16 mouse cellular contexts compared by ENCODE assay signal in genomic region chr19:53708401-53708800, GRCm38 (mm10). TPM values are rescaled to one million over a fixed set of nuclear protein-coding genes. Genes with fewer than 3 reads are reported as not detected.
A peak's percentile ranks its signal among the peaks of the same experiment; 100 is the strongest.
DNase-seq lines count a peak whose midpoint lies in the region; ATAC-seq and TF ChIP-seq lines count a peak whose summit lies in the region.
"Had no signal": no experiment of that assay in that cellular context is flagged by ENCODE, and none has a peak within 500 bp of the region (broad histone marks: within the 10 kb centered on the region; RNA-seq: fewer than 3 reads in every experiment).

No protein-coding gene starts in this region.

- no peak for ATAC-seq in kidney, embryonic 15.5 days (replicated peaks; ENCODE audit: low FRiP score)
- ATAC-seq in heart, embryonic 15.5 days (replicated peaks; ENCODE audit: insufficient number of reproducible peaks, insufficient read depth, low FRiP score, low read depth): 0 out of 2 replicates have a peak, but pooled peaks have one; percentile 24
- no peak for ATAC-seq in hindbrain, embryonic 13.5 days (ENCODE audit: low FRiP score)
- ATAC-seq: activated CD4-positive, CD25-positive, alpha-beta regulatory T cell, adult 4 months; intestine, postnatal 0 days had no signal

- intact Hi-C loops in heart, adult 2 months (cut with DNase I): no loop called here

- peak; percentile 59; the same call in 1 of the 2 replicates for TF ChIP-seq EP300 in heart, adult 2 months (IDR thresholded peaks at IDR 0.05; ENCODE audit: insufficient read depth, low read depth, low read length)

- H3K4me1 ChIP-seq in kidney, embryonic 15.5 days: peaks cover 25% of the 10 kb centered on the region
- peaks cover 12% of the 10 kb centered on the region for H3K4me1 ChIP-seq in heart, adult 2 months (ENCODE audit: control insufficient read depth, insufficient read depth, low read length)
- peaks cover 73% of the 10 kb centered on the region for H3K4me1 ChIP-seq in heart, embryonic 15.5 days (replicated peaks)
- peaks cover 6% of the 10 kb centered on the region for H3K4me1 ChIP-seq in hindbrain, embryonic 13.5 days (replicated peaks)

- 80% methylated on average over 11 of the region's 11 CpGs for WGBS in kidney, embryonic 15.5 days
- WGBS in heart, adult 2 months: 5% methylated on average over 11 of the region's 11 CpGs
- 24% methylated on average over 11 of the region's 11 CpGs for WGBS in heart, embryonic 15.5 days
- WGBS in hindbrain, embryonic 13.5 days: 73% methylated on average over 11 of the region's 11 CpGs

- no peak for TF ChIP-seq CTCF in heart, adult 2 months (IDR thresholded peaks at IDR 0.05)

- no peaks in the 10 kb centered on the region for H3K27me3 ChIP-seq in kidney, embryonic 15.5 days
- H3K27me3 ChIP-seq in heart, adult 2 months (ENCODE audit: control insufficient read depth, insufficient read depth, low read length): no peaks in the 10 kb centered on the region
- H3K27me3 ChIP-seq in heart, embryonic 15.5 days: no peaks in the 10 kb centered on the region
- H3K27me3 ChIP-seq in hindbrain, embryonic 13.5 days: no peaks in the 10 kb centered on the region
- H3K27me3 ChIP-seq: embryonic facial prominence, embryonic 15.5 days; forebrain, embryonic 12.5 days; hindbrain, embryonic 12.5 days; neural tube, embryonic 13.5 days had no signal

- H3K4me2 ChIP-seq in kidney, embryonic 15.5 days: no peak overlapping the region
- H3K4me2 ChIP-seq in heart, embryonic 15.5 days: peak overlapping the region; percentile 26
- no peak overlapping the region for H3K4me2 ChIP-seq in hindbrain, embryonic 13.5 days
- H3K4me2 ChIP-seq: embryonic facial prominence, embryonic 15.5 days; forebrain, embryonic 12.5 days; hindbrain, embryonic 12.5 days; neural tube, embryonic 13.5 days had no signal

- no peak overlapping the region for H3K27ac ChIP-seq in kidney, embryonic 15.5 days
- H3K27ac ChIP-seq in heart, adult 2 months: peak overlapping the region; percentile 76
- H3K27ac ChIP-seq in heart, embryonic 15.5 days: peak overlapping the region; percentile 85
- H3K27ac ChIP-seq in hindbrain, embryonic 13.5 days: no peak overlapping the region
- H3K27ac ChIP-seq: embryonic facial prominence, embryonic 15.5 days; forebrain, embryonic 12.5 days; hindbrain, embryonic 12.5 days; liver, embryonic 14.5 days; neural tube, embryonic 13.5 days had no signal

- H3K36me3 ChIP-seq in kidney, embryonic 15.5 days: no peaks in the 10 kb centered on the region
- peaks cover 3% of the 10 kb centered on the region; the same call in 1 of the 2 replicates for H3K36me3 ChIP-seq in heart, adult 2 months (ENCODE audit: control insufficient read depth, insufficient read depth, low read length)
- no peaks in the 10 kb centered on the region for H3K36me3 ChIP-seq in heart, embryonic 15.5 days
- no peaks in the 10 kb centered on the region for H3K36me3 ChIP-seq in hindbrain, embryonic 13.5 days
- H3K36me3 ChIP-seq: embryonic facial prominence, embryonic 15.5 days; forebrain, embryonic 12.5 days; hindbrain, embryonic 12.5 days; neural tube, embryonic 13.5 days had no signal

- DNase-seq in kidney, adult 8-10 months: peak; percentile 5 to 17
- DNase-seq in heart, adult 2 months: peak; percentile 60 to 73
- peak; percentile 25 for DNase-seq in lung, postnatal 36 days
- DNase-seq in urinary bladder, postnatal 25 days (ENCODE audit: low spot score): no peak
- DNase-seq: cerebellum, adult 11 months; left cerebral cortex, postnatal 4 days had no signal

- no peaks in the 10 kb centered on the region for H3K79me2 ChIP-seq in heart, adult 2 months (replicated peaks; ENCODE audit: control insufficient read depth, insufficient read depth, low read length)

- H3K9ac ChIP-seq in kidney, embryonic 15.5 days: no peak overlapping the region
- no peak overlapping the region for H3K9ac ChIP-seq in heart, adult 2 months (ENCODE audit: low read depth, low read length)
- no peak overlapping the region for H3K9ac ChIP-seq in heart, embryonic 15.5 days
- no peak overlapping the region for H3K9ac ChIP-seq in hindbrain, embryonic 13.5 days
- H3K9ac ChIP-seq: embryonic facial prominence, embryonic 15.5 days; forebrain, embryonic 12.5 days; hindbrain, embryonic 12.5 days; liver, embryonic 14.5 days; neural tube, embryonic 13.5 days had no signal

- H3K4me3 ChIP-seq in kidney, embryonic 15.5 days (replicated peaks): no peak overlapping the region
- H3K4me3 ChIP-seq in heart, adult 2 months: no peak overlapping the region
- H3K4me3 ChIP-seq in heart, embryonic 15.5 days: no peak overlapping the region
- H3K4me3 ChIP-seq in hindbrain, embryonic 13.5 days: no peak overlapping the region
- H3K4me3 ChIP-seq: embryonic facial prominence, embryonic 15.5 days; forebrain, embryonic 12.5 days; hindbrain, embryonic 12.5 days; neural tube, embryonic 13.5 days had no signal

- no peaks in the 10 kb centered on the region for H3K9me3 ChIP-seq in kidney, embryonic 15.5 days (replicated peaks)
- H3K9me3 ChIP-seq in heart, embryonic 15.5 days (replicated peaks): no peaks in the 10 kb centered on the region
- H3K9me3 ChIP-seq in hindbrain, embryonic 13.5 days: no peaks in the 10 kb centered on the region
- H3K9me3 ChIP-seq: embryonic facial prominence, embryonic 15.5 days had no signal

- no peak for TF ChIP-seq POLR2A in heart, adult 2 months (IDR thresholded peaks at IDR 0.05; ENCODE audit: insufficient read depth, low read depth, low read length)

RNA-seq across cellular contexts. Expression of gene Rbm20, which starts 31.3 kb away (rescaled TPM):
- 2.9 and 3.0 TPM in 2 replicates for polyA plus RNA-seq in kidney, embryonic 15.5 days (2015; fragmentation: Nextera tagmentation; extraction: Ambion mirVana)
- total RNA-seq in heart, adult 2 months (2021): 100 to 1,000 TPM; 194 to 231 TPM
- polyA plus RNA-seq in heart, adult 2 months (2012; rRNA removed): 143 and 161 TPM in 2 replicates
- polyA plus RNA-seq in heart, embryonic 15.5 days (2015; fragmentation: Nextera tagmentation; extraction: Ambion mirVana): 39.9 and 44.4 TPM in 2 replicates
- polyA plus RNA-seq in hindbrain, embryonic 13.5 days (2015; fragmentation: Nextera tagmentation; extraction: Ambion mirVana): 0.51 and 0.70 TPM in 2 replicates

Comparison
In these comparisons a context has a peak if more than half of its experiments do, and no peak if none do; other contexts are left out.
1. H3K27ac ChIP-seq: peak in heart, adult 2 months (single experiment) and heart, embryonic 15.5 days (single experiment); none in kidney, embryonic 15.5 days (single experiment) and hindbrain, embryonic 13.5 days (single experiment).
2. RNA of gene Rbm20, which starts 31.3 kb away (polyA plus RNA-seq): 143 to 161 TPM in heart, adult 2 months and 39.9 to 44.4 TPM in heart, embryonic 15.5 days; 2.9 to 3.0 TPM in kidney, embryonic 15.5 days and 0.51 to 0.70 TPM in hindbrain, embryonic 13.5 days; every median in the first group is over 10 times any median in the second.